ENCODE assay signal across 9 mouse cellular contexts in genomic region chr7:131539979-131540378, GRCm38 (mm10). TPM values are rescaled to one million over a fixed set of nuclear protein-coding genes. Genes with fewer than 3 reads are reported as not detected.
DNase-seq lines count a peak whose midpoint lies in the region; ATAC-seq lines count a peak whose summit lies in the region.
"Had no signal": no experiment of that assay in that cellular context is flagged by ENCODE, and none has a peak within 500 bp of the region (broad histone marks: within the 10 kb centered on the region; RNA-seq: fewer than 3 reads in every experiment).

No protein-coding gene starts in this region.

- no peak overlapping the region for H3K4me3 ChIP-seq in forebrain, embryonic 16.5 days (replicated peaks; ENCODE audit: low read length)
- 0 out of 2 replicates have a peak overlapping the region, but pooled peaks have one; percentile 1 for H3K4me3 ChIP-seq in hindbrain, embryonic 12.5 days
- H3K4me3 ChIP-seq: liver, embryonic 15.5 days had no signal

- peaks cover 21% of the 10 kb centered on the region for H3K4me1 ChIP-seq in forebrain, embryonic 16.5 days (replicated peaks; ENCODE audit: control insufficient read depth, insufficient read depth, low read length)
- H3K4me1 ChIP-seq in hindbrain, embryonic 12.5 days = peaks cover 27% of the 10 kb centered on the region

- H3K4me2 ChIP-seq in forebrain, embryonic 16.5 days (ENCODE audit: low read length) = no peak overlapping the region
- no peak overlapping the region for H3K4me2 ChIP-seq in hindbrain, embryonic 12.5 days (replicated peaks)
- H3K4me2 ChIP-seq: liver, embryonic 15.5 days had no signal

- peaks cover 76% of the 10 kb centered on the region for H3K27me3 ChIP-seq in forebrain, embryonic 16.5 days (replicated peaks; ENCODE audit: control insufficient read depth, insufficient read depth, low read length)
- H3K27me3 ChIP-seq in hindbrain, embryonic 12.5 days = peaks cover 82% of the 10 kb centered on the region

- H3K9ac ChIP-seq in forebrain, embryonic 16.5 days (replicated peaks; ENCODE audit: low read depth, low read length) = no peak overlapping the region
- H3K9ac ChIP-seq in hindbrain, embryonic 12.5 days = no peak overlapping the region
- H3K9ac ChIP-seq: liver, embryonic 15.5 days had no signal

- DNase-seq in Muller cell, postnatal 12 days (ENCODE audit: inconsistent ontology term) = peak; percentile 59
- DNase-seq in c-Kit-negative CD71-positive TER-119-positive erythroid progenitor cells, embryonic 14.5 days (ENCODE audit: low read depth, low spot score) = peak; percentile 27
- peak; percentile 77 to 83 for DNase-seq in layer of hippocampus, postnatal 14 days (ENCODE audit: low spot score in 2 of 2)
- peak; percentile 80 to 87 for DNase-seq in lung, postnatal 4 days
- peak; percentile 54 to 57 for DNase-seq in right cerebral cortex, postnatal 36 days (ENCODE audit: low spot score in 2 of 2)
- DNase-seq in urinary bladder, postnatal 4 days (ENCODE audit: low spot score in 2 of 2) = peak; percentile 74 to 91

- H3K9me3 ChIP-seq in forebrain, embryonic 16.5 days (ENCODE audit: control insufficient read depth, low read length) = no peaks in the 10 kb centered on the region
- H3K9me3 ChIP-seq in hindbrain, embryonic 12.5 days (replicated peaks) = no peaks in the 10 kb centered on the region
- H3K9me3 ChIP-seq: liver, embryonic 15.5 days had no signal

- H3K36me3 ChIP-seq in forebrain, embryonic 16.5 days (ENCODE audit: control insufficient read depth, insufficient read depth) = no peaks in the 10 kb centered on the region
- no peaks in the 10 kb centered on the region for H3K36me3 ChIP-seq in hindbrain, embryonic 12.5 days
- H3K36me3 ChIP-seq: liver, embryonic 15.5 days had no signal

- under 1% methylated on average over 7 of the region's 7 CpGs for WGBS in forebrain, embryonic 16.5 days
- 2% methylated on average over 7 of the region's 7 CpGs for WGBS in hindbrain, embryonic 12.5 days

- peak; percentile 69 for ATAC-seq in forebrain, embryonic 16.5 days
- no peak for ATAC-seq in hindbrain, embryonic 12.5 days (ENCODE audit: low FRiP score)

- H3K27ac ChIP-seq in forebrain, embryonic 16.5 days (ENCODE audit: low read length) = no peak overlapping the region
- H3K27ac ChIP-seq in hindbrain, embryonic 12.5 days = no peak overlapping the region
- H3K27ac ChIP-seq: liver, embryonic 15.5 days had no signal

RNA-seq across cellular contexts. Expression of gene Hmx3, which starts 2.7 kb away (rescaled TPM):
- polyA plus RNA-seq in forebrain, embryonic 16.5 days (2015; fragmentation: Nextera tagmentation; extraction: Ambion mirVana) = 0.16 and 0.52 TPM in 2 replicates
- polyA plus RNA-seq in hindbrain, embryonic 12.5 days (2016; fragmentation: Nextera tagmentation; extraction: Ambion mirVana) = 2.2 and 4.1 TPM in 2 replicates
- total RNA-seq in layer of hippocampus, postnatal 14 days (2021) = not detected
- polyA plus RNA-seq: liver, embryonic 15.5 days had no signal

RNA-seq across cellular contexts. Expression of gene Hmx2, which starts 8.6 kb away (rescaled TPM):
- polyA plus RNA-seq in forebrain, embryonic 16.5 days (2015; fragmentation: Nextera tagmentation; extraction: Ambion mirVana) = 0.20 and 0.91 TPM in 2 replicates
- 3.5 and 3.9 TPM in 2 replicates for polyA plus RNA-seq in hindbrain, embryonic 12.5 days (2016; fragmentation: Nextera tagmentation; extraction: Ambion mirVana)
- not detected for total RNA-seq in layer of hippocampus, postnatal 14 days (2021)
- polyA plus RNA-seq: liver, embryonic 15.5 days had no signal

RNA-seq across cellular contexts. Expression of gene Bub3, which starts 20.0 kb away (rescaled TPM):
- polyA plus RNA-seq in forebrain, embryonic 16.5 days (2015; fragmentation: Nextera tagmentation; extraction: Ambion mirVana) = 186 and 188 TPM in 2 replicates
- 217 and 220 TPM in 2 replicates for polyA plus RNA-seq in hindbrain, embryonic 12.5 days (2016; fragmentation: Nextera tagmentation; extraction: Ambion mirVana)
- total RNA-seq in layer of hippocampus, postnatal 14 days (2021) = 10 to 100 TPM; 52.9 to 56.1 TPM

Comparison
In these comparisons a context has a peak if more than half of its experiments do, and no peak if none do; other contexts are left out.
1. DNase-seq: peak in every context shown above with its lines; median percentile 84 in lung, postnatal 4 days; 82 in urinary bladder, postnatal 4 days; 80 in layer of hippocampus, postnatal 14 days; 59 in Muller cell, postnatal 12 days; 56 in right cerebral cortex, postnatal 36 days; 27 in c-Kit-negative CD71-positive TER-119-positive erythroid progenitor cells, embryonic 14.5 days.